Mouse (Mus musculus) CD4-positive helper T cell, adult 2 months (primary cell): ENCODE data around the gene Nrg3.
"Not testable (repeated sequence)": the region's sequence is repeated elsewhere in the genome, so short reads cannot be mapped to it uniquely, and the experiment has no call there.

Source experiments
- DNase-seq: peaks from one replicate; pipeline ENCODE4 v3.0.0-alpha.2; 2012; ENCODE audit warnings: low read depth, missing footprints, low spot score

Gene Nrg3

DNA sequence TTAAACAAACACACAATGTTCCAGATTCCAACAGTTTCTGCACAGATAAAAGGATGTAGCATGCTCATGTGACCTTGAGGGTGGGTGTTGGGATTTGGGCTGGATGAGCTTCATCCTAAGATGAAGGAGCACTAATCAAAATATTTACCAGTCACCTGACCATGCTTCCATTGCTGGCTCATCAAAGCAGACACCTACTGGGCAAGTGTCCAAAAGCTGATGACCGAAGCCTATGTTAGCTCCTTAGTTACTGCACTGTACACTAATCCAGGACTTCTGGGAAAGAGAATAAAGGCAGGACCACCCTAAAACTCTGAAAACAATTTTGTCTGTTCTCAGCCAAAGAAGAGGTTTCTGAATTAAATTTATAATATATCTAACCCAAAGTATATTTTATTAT, 261.4 kb downstream of the Nrg3 start:
- no peak for DNase-seq

GRCm38 (mm10) chr14:39191946-39192345, 280.9 kb downstream of the Nrg3 start:
- DNase-seq = no peak

GRCm38 (mm10) chr14:39173709-39174108, 299.2 kb downstream of the Nrg3 start:
- DNase-seq = no peak

- DNase-seq = no peak
Measured at GRCm38 (mm10) chr14:39160140-39160539, 312.7 kb downstream of the Nrg3 start.

DNA sequence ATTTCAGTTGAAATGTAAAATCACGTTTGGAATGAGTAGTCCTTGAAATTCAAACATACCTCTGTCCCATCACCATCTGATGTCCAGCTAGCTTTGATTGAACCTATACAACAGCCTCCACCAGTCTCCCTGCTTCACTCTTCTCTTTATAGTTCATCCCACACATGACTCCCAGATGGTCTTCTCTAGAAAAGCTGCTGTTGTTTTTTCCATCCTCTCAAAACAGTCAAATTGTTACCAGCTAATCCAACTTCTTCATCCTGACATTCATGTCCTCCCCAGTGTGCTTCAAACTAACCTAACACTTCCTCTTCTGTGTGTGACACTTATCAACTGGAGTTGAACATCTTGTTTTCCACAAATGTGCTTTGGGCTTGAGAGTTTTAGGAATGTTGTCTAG, 317.4 kb downstream of the Nrg3 start:
- no peak for DNase-seq

GRCm38 (mm10) chr14:39129766-39130165, 343.1 kb downstream of the Nrg3 start:
- no peak for DNase-seq

- no peak for DNase-seq
Measured at GRCm38 (mm10) chr14:39117977-39118376, 354.9 kb downstream of the Nrg3 start.

DNA sequence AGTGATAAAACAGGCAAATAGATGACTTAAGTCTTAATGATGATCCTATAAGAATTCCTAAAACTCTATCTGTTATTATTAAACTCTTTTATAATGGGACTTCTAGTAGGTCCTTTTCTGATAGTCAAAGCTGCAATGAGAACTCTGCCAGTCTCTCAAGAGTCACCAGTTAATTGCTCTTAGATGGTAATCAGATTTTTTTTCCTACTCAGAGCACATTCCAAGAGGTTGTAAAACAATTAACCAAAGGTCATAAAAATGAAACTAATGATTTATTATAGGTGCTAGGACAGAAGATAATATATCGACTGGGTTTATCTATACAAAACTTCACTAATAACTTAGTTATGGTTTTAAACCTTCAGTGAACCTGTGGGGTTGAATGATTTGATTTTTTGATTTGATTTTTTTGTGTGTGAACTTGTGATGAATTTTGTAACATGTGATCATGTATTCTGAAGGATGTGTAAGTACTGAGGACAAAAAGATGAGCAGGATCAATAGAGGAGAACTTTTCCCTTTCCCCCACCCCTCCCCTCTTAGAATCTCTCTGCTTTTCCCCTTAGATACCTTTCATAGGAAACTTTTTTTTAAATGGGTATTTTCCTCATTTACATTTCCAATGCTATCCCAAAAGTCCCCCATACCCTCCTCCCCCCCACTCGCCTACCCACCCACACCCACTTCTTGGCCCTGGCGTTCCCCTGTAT, 356.2 kb downstream of the Nrg3 start:
- DNase-seq = not testable (repeated sequence)

DNA sequence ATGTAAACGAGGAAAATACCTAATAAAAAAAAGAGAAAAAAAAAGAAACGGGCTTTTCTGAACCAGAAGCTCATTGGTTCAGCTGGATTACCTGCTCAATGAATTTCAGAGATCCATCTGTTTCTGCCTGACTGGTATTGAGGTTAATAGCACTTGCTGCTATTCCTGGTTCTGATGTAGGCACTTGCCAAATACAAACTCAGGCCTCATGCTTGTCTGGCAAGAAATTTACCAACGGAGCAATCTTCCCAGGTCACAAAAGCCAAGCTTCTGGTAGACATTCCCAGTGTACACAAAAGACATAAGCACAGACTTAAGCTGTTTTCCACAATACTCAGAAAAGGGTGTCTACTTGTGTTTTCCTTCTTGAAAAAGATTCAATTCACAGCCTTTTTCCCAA, 363.3 kb downstream of the Nrg3 start:
- no peak for DNase-seq

- DNase-seq = no peak
Measured at GRCm38 (mm10) chr14:39106776-39107175, 366.1 kb downstream of the Nrg3 start.

DNA sequence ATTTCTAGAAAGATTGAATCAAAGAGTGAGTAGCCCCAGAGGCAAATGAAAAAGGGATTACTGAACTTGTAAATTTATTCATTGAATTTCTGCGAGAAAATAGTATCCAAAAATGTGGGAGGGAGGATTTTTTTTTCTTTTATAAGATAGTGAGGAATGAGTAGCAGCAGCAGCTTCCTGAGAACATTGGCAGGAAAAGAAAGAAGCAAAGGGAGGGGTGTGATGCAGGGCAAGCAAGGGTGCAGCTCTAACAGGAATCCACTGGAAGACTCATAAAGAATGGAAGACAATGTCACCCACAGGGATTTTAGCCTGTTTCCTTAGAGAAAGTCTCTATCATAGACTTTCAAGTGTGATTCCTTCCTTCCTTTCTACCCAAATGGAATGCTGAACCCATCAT, 377.7 kb downstream of the Nrg3 start:
- DNase-seq = no peak

- no peak for DNase-seq
Measured at GRCm38 (mm10) chr14:39079461-39079860, 393.4 kb downstream of the Nrg3 start.

DNA sequence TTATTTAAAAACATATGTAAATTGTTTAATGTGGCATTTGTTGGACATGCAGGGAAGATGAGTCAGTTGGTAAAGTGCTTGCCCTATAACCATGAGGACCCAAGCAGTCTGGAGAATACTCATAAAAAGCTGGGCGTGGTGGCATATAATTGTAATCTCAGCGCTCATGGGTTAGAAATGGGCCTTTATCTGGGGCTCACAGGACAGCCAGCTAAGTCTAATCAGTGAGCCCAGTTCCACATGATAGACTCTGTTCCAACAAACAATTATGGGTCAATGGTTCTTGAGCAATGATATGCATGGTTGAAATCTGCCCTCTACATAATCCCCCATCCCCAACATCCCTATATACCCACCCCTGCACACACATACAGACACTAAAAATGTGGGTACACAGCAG, 421.3 kb downstream of the Nrg3 start:
- DNase-seq = no peak

- no peak for DNase-seq
Measured at GRCm38 (mm10) chr14:39049021-39049420, 423.9 kb downstream of the Nrg3 start.

DNA sequence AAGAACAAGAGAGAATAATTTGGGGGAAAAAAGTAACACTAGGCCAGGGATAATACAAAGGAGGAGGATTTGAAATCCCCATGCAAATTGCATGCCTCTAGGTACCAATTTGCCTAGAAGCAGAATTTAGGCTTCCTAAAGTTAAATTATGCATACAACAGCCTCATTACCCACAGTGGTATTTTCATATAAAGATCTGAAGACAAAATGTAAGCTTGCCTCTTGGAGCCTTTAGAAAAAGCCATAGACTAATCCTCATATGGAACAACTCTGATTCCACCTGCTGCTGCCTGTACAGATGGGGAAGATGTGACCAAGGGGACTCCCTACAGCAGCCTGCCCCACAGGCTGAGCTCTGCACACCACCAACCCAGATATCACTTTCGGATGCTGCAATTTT, 428.6 kb downstream of the Nrg3 start:
- no peak for DNase-seq

- DNase-seq = no peak
Measured at GRCm38 (mm10) chr14:39043793-39044192, 429.1 kb downstream of the Nrg3 start.

DNA sequence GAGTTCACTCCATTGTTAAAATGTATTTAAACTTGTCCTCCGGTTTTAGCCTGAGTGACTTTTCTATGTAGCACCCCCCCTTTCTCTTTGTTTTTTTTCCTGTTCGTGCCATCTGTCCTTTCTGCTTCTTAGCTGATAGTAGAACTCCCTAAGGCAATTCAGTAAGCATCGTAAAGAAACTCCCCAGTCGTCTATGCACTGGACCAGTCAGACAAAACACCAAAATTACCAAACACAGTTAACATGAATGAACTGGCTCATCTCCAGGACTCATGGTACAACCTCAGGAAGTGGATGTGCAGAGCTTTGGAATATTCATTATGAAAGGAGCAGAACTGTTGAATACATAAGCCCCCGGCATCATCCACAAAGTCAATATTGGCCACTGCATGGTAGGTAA, 429.5 kb downstream of the Nrg3 start:
- no peak for DNase-seq

GRCm38 (mm10) chr14:39039046-39039445, 433.8 kb downstream of the Nrg3 start:
- DNase-seq = no peak

DNA sequence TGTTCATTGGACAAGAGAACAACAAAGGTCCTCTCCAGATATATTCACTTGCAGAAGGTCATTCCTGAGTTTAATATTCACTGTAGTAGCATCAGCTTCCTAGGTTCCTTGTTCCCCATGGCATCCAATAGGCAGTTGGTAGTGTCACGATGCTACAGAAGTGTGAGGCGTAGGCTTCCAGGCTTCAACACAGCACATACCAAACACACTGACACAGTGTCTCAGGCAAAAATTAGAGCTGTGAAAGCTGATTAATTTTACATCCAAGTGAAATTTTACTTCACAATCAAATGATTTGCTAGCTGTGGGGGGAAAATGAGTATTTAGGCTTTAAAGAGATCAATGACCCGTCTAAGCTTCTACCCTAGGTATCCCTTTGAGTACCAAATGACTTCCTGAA, 438.4 kb downstream of the Nrg3 start:
- DNase-seq = no peak

- no peak for DNase-seq
Measured at GRCm38 (mm10) chr14:39023065-39023464, 449.8 kb downstream of the Nrg3 start.

DNA sequence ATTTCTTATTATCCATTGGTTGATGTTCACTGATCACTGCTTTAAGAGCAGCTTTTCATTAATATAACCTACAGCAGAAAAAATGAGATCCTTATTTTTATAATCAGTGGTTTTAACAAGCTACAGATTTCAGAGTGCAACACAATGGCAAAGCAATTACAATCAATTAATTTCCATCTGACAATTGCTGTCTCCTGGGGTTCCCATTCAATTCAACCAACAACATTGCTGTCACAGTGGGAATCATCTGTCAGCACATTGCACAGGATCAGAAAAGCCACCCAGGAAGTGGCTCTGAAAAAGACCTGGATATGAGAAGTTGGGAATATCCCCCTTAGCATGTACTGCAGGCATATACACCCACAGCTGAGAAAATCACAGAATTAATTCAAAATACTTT, 458.8 kb downstream of the Nrg3 start:
- DNase-seq = no peak

DNA sequence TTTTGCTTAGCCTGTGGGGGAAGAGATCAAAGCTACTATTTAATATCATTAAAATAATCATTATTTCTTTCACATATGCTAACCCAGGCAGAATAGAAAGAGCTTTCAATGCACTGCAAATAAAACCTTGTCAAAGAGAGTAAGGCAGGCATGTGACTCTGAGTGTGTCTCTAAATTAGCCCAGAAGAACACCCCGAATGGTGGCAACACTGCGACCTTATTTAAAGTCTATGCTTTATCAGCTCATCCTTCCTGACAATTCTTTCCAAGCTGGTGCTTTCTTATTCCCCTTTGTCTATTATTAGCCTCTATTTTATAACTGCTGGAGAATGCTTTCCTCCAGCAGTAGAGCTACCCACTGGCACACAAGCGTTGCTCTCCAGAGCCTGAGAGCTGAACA, 475.0 kb downstream of the Nrg3 start:
- no peak for DNase-seq

DNA sequence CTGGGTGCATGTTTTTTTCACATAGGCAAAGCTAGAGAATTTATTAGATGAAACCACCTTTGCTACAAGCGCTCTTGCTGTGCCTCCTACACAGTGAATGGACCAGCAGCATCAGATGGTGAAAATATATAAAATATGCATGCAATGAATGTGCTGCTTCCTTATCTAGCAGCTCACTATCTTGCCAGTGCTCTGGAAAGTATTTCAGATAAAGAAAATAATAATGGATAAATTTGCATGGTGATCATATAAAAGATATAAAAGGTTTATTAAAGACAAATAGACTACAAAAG, 480.4 kb downstream of the Nrg3 start:
- DNase-seq = no peak

DNA sequence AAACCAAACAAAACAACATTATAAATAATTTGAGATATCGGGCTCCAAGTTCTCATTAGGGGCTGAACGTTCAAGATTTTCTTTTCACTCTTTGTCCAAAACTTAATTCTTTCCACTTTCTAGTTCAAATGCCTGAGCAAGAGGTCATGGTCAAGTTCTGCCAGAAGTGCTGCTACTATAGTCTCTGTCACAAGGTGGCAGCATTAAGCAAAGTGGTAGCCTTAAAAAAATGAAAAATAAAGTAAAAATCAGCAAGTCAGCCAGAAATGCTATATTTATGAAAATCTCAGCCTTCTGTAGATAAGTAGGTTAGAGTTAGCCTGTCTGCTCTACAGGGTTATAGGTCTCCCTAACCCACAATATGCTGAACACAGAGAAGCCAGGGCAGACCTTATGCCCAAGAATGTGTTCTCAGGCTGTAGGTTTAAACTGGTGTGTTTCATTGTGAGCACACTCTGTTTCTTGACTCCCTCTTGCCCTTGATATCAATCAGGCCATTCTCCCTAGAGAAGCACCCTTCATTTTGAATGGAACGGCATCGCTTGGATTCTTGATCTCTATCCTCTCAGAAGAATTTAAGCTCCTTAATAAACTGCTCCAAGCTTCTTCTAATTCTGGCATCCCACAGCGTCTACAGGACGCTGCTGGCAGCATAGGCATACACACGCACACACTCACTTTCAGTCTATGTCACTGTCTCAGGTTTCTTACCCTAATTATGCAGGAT, 480.9 kb downstream of the Nrg3 start:
- DNase-seq = no peak
